Mouse (Mus musculus): ENCODE results near the gene Itgad. TPM values are rescaled to one million over a fixed set of nuclear protein-coding genes. Genes with fewer than 3 reads are reported as not detected.

Itgad gene
- polyA plus RNA-seq, 1 experiment = not detected

DNA sequence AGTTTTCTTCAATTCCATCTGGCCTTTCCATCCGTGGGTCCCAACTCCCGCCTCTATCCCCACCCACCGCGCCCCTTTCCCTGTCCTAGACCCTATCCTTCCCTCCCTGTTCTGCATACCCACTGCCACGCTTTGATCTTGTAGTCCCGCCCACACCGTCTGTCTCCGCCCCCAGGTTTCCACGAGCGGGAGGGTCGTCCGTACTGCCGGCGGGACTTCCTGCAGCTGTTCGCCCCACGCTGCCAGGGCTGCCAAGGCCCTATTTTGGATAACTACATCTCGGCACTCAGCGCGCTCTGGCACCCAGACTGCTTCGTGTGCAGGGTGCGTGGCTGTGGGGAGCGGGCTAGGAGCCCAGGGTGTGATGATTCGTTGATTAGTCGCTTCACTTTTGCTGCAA, 98.4 kb downstream of the Itgad start:
- Histone ChIP-seq H3K9me3 (replicated peaks; ENCODE audit: control insufficient read depth, insufficient read depth, low read length, poor library complexity, severe bottlenecking) (no peaks in the 10 kb centered on the region), H3K27ac (ENCODE audit: insufficient read depth, low read length) (no peak overlapping the region), H3K4me3 (ENCODE audit: low read depth, low read length) (peak overlapping the region; percentile 45), H3K36me3 (ENCODE audit: control insufficient read depth, insufficient read depth, low read length, poor library complexity, severe bottlenecking) (no peaks in the 10 kb centered on the region), H3K4me1 (ENCODE audit: control insufficient read depth, insufficient read depth, low read length) (no peaks in the 10 kb centered on the region), H3K9ac (ENCODE audit: low read depth, poor library complexity, severe bottlenecking) (no peak overlapping the region), H3K27me3 (ENCODE audit: control insufficient read depth, insufficient read depth, low read length, poor library complexity, severe bottlenecking) (no peaks in the 10 kb centered on the region; the same call in 1 of the 2 replicates)
- no peak for TF ChIP-seq CTCF (IDR thresholded peaks at IDR 0.05; ENCODE audit: low read depth, low read length)
- no peak for TF ChIP-seq EP300 (IDR thresholded peaks at IDR 0.05; ENCODE audit: insufficient read depth, low read depth, low read length)
- no peak for TF ChIP-seq POLR2A (IDR thresholded peaks at IDR 0.05; ENCODE audit: insufficient read depth, low read length)

DNA sequence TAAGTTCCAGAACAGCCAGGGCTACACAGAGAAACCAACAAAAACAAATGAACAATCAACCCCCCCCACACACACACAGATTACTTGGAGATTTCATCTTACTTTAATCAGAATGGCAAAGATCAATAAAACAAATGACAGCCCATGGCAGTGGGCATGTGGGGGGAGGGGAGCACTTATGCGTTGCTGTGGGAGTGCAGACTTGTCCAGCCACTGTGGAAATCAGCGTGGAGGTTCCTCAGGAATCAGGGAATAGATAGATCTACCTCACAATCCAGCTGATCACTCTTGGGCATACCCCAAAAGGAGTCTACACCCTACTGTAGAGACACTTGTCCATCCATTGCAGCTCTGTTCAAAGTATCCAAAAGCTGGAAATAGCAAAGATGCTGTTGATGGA, 100.8 kb downstream of the Itgad start:
- Histone ChIP-seq H3K4me1 (ENCODE audit: control insufficient read depth, insufficient read depth, low read length) (no peaks in the 10 kb centered on the region), H3K4me3 (ENCODE audit: low read depth, low read length) (no peak overlapping the region), H3K27me3 (ENCODE audit: control insufficient read depth, insufficient read depth, low read length, poor library complexity, severe bottlenecking) (no peaks in the 10 kb centered on the region; the same call in 1 of the 2 replicates), H3K9me3 (replicated peaks; ENCODE audit: control insufficient read depth, insufficient read depth, low read length, poor library complexity, severe bottlenecking) (no peaks in the 10 kb centered on the region), H3K36me3 (ENCODE audit: control insufficient read depth, insufficient read depth, low read length, poor library complexity, severe bottlenecking) (no peaks in the 10 kb centered on the region), H3K9ac (ENCODE audit: low read depth, poor library complexity, severe bottlenecking) (no peak overlapping the region), H3K27ac (ENCODE audit: insufficient read depth, low read length) (no peak overlapping the region)
- TF ChIP-seq EP300 (IDR thresholded peaks at IDR 0.05; ENCODE audit: insufficient read depth, low read depth, low read length) = no peak
- no peak for TF ChIP-seq CTCF (IDR thresholded peaks at IDR 0.05; ENCODE audit: low read depth, low read length)
- no peak for TF ChIP-seq POLR2A (IDR thresholded peaks at IDR 0.05; ENCODE audit: insufficient read depth, low read length)

DNA sequence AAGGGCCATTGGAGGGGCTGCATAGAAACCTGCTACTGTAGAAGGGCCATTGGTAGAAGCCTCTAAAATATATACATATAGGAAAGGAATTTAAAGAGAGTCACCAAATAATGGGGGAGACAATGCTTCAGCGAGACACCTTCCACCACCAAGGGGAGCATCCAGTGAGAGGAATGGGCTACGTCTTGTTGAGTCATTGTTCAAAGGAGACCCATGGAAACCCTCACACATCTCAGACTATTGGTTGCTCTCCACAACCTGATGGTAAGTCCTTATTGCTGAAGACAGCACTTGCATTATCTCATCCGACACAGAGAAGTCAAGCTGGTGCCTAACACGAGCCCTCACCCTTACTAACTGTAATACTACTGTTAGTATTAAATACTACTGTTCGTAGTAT, 101.6 kb downstream of the Itgad start:
- H3K4me1 ChIP-seq (ENCODE audit: control insufficient read depth, insufficient read depth, low read length) = no peaks in the 10 kb centered on the region
- H3K36me3 ChIP-seq (ENCODE audit: control insufficient read depth, insufficient read depth, low read length, poor library complexity, severe bottlenecking) = no peaks in the 10 kb centered on the region
- TF ChIP-seq EP300 (IDR thresholded peaks at IDR 0.05; ENCODE audit: insufficient read depth, low read depth, low read length) (no peak), POLR2A (IDR thresholded peaks at IDR 0.05; ENCODE audit: insufficient read depth, low read length) (no peak)
- no peaks in the 10 kb centered on the region for H3K27me3 ChIP-seq (ENCODE audit: control insufficient read depth, insufficient read depth, low read length, poor library complexity, severe bottlenecking)
- no peak overlapping the region for H3K27ac ChIP-seq (ENCODE audit: insufficient read depth, low read length)
- no peaks in the 10 kb centered on the region for H3K9me3 ChIP-seq (replicated peaks; ENCODE audit: control insufficient read depth, insufficient read depth, low read length, poor library complexity, severe bottlenecking)
- H3K4me3 ChIP-seq (ENCODE audit: low read depth, low read length) = no peak overlapping the region
- H3K9ac ChIP-seq (ENCODE audit: low read depth, poor library complexity, severe bottlenecking) = no peak overlapping the region

DNA sequence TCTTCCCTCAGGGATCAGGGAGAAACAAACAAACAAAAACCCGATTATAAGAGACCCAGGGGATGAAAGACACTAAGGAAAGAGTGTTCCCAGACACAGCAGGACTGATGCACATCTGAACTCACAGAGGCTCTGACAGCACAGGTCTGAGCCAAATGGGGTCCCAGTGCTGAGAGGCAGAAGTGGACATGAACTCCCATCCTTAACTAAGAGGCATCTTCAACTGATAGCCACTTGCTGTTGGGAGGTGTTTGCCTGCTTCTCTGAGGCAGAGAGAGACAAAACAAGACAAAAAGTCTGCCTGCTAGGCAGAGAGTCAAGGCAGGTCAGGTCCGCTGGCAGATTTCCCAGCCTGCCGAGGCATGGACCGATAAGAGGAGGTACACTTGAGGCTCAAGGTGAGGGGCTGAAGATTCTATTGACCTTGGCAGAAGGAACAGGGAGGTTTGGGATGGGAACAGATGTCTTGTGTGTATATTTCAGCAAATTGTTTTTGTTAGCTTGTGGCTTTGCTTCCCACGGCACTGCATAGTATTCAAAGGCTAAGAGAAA, 102.7 kb downstream of the Itgad start:
- no peak for TF ChIP-seq EP300 (IDR thresholded peaks at IDR 0.05; ENCODE audit: insufficient read depth, low read depth, low read length)
- no peak for TF ChIP-seq CTCF (IDR thresholded peaks at IDR 0.05; ENCODE audit: low read depth, low read length)
- no peak for TF ChIP-seq POLR2A (IDR thresholded peaks at IDR 0.05; ENCODE audit: insufficient read depth, low read length)
- Histone ChIP-seq H3K27me3 (ENCODE audit: control insufficient read depth, insufficient read depth, low read length, poor library complexity, severe bottlenecking) (no peaks in the 10 kb centered on the region), H3K36me3 (ENCODE audit: control insufficient read depth, insufficient read depth, low read length, poor library complexity, severe bottlenecking) (no peaks in the 10 kb centered on the region), H3K4me3 (ENCODE audit: low read depth, low read length) (no peak overlapping the region), H3K4me1 (ENCODE audit: control insufficient read depth, insufficient read depth, low read length) (no peaks in the 10 kb centered on the region), H3K27ac (ENCODE audit: insufficient read depth, low read length) (no peak overlapping the region), H3K9me3 (replicated peaks; ENCODE audit: control insufficient read depth, insufficient read depth, low read length, poor library complexity, severe bottlenecking) (no peaks in the 10 kb centered on the region), H3K9ac (ENCODE audit: low read depth, poor library complexity, severe bottlenecking) (no peak overlapping the region)

GRCm38 (mm10) chr7:128265411-128265810, 111.2 kb downstream of the Itgad start, which contains the start of gene Slc5a2:
Gene Slc5a2 (plus strand): TSS chr7:128265657.
- TF ChIP-seq EP300 (IDR thresholded peaks at IDR 0.05; ENCODE audit: insufficient read depth, low read depth, low read length) = no peak
- no peak for TF ChIP-seq CTCF (IDR thresholded peaks at IDR 0.05; ENCODE audit: low read depth, low read length)
- TF ChIP-seq POLR2A (IDR thresholded peaks at IDR 0.05; ENCODE audit: insufficient read depth, low read length) = no peak
- no peak within 1 kb of the TSS for H3K9ac ChIP-seq (ENCODE audit: low read depth, poor library complexity, severe bottlenecking)
- H3K36me3 ChIP-seq (ENCODE audit: control insufficient read depth, insufficient read depth, low read length, poor library complexity, severe bottlenecking) = no peaks in the 10 kb centered on the region
- no peaks in the 10 kb centered on the region for H3K9me3 ChIP-seq (replicated peaks; ENCODE audit: control insufficient read depth, insufficient read depth, low read length, poor library complexity, severe bottlenecking)
- H3K27ac ChIP-seq (ENCODE audit: insufficient read depth, low read length) = no peak within 1 kb of the TSS
- H3K27me3 ChIP-seq (ENCODE audit: control insufficient read depth, insufficient read depth, low read length, poor library complexity, severe bottlenecking) = no peaks in the 10 kb centered on the region
- no peak within 1 kb of the TSS for H3K4me3 ChIP-seq (ENCODE audit: low read depth, low read length)
- no peaks in the 10 kb centered on the region for H3K4me1 ChIP-seq (ENCODE audit: control insufficient read depth, insufficient read depth, low read length)

GRCm38 (mm10) chr7:128266056-128266455, 111.9 kb downstream of the Itgad start:
- H3K9ac ChIP-seq (ENCODE audit: low read depth, poor library complexity, severe bottlenecking) = no peak overlapping the region
- no peak overlapping the region for H3K4me3 ChIP-seq (ENCODE audit: low read depth, low read length)
- H3K9me3 ChIP-seq (replicated peaks; ENCODE audit: control insufficient read depth, insufficient read depth, low read length, poor library complexity, severe bottlenecking) = no peaks in the 10 kb centered on the region
- H3K36me3 ChIP-seq (ENCODE audit: control insufficient read depth, insufficient read depth, low read length, poor library complexity, severe bottlenecking) = no peaks in the 10 kb centered on the region
- no peak overlapping the region for H3K27ac ChIP-seq (ENCODE audit: insufficient read depth, low read length)
- no peak for TF ChIP-seq EP300 (IDR thresholded peaks at IDR 0.05; ENCODE audit: insufficient read depth, low read depth, low read length)
- no peak for TF ChIP-seq CTCF (IDR thresholded peaks at IDR 0.05; ENCODE audit: low read depth, low read length)
- no peak for TF ChIP-seq POLR2A (IDR thresholded peaks at IDR 0.05; ENCODE audit: insufficient read depth, low read length)
- H3K27me3 ChIP-seq (ENCODE audit: control insufficient read depth, insufficient read depth, low read length, poor library complexity, severe bottlenecking) = no peaks in the 10 kb centered on the region
- H3K4me1 ChIP-seq (ENCODE audit: control insufficient read depth, insufficient read depth, low read length) = no peaks in the 10 kb centered on the region
